Comparison of ENCODE assay signal across 8 mouse cellular contexts in genomic region chr11:109649206-109649605, GRCm38 (mm10). TPM values are rescaled to one million over a fixed set of nuclear protein-coding genes. Genes with fewer than 3 reads are reported as not detected.
DNase-seq lines count a peak whose midpoint lies in the region; ATAC-seq and TF ChIP-seq lines count a peak whose summit lies in the region.

Gene Prkar1a (plus strand): TSS chr11:109649405.

- no peaks in the 10 kb centered on the region for H3K36me3 ChIP-seq in lung, postnatal 0 days (ENCODE audit: insufficient read depth, low read length)
- peaks cover 8% of the 10 kb centered on the region for H3K36me3 ChIP-seq in liver, embryonic 14.5 days (replicated peaks; ENCODE audit: control insufficient read depth, insufficient read depth, low read depth)

- no peak for DNase-seq in lung, postnatal 0 days (ENCODE audit: low spot score)
- DNase-seq in lung, postnatal 10 days: no peak
- peak; percentile 71 for DNase-seq in cerebellum, adult 9-10 months
- DNase-seq in gastrocnemius, postnatal 25 days: no peak
- peak; percentile 50 for DNase-seq in induced T-regulatory cell, adult 2 months (ENCODE audit: low read depth)
- DNase-seq in liver, embryonic 14.5 days (ENCODE audit: low read depth in 3 of 3, low spot score in 3 of 3): no peak
- no peak for DNase-seq in spleen, postnatal 4 days (ENCODE audit: low spot score in 2 of 2)
- no peak for DNase-seq in ovary, postnatal 36 days (ENCODE audit: low spot score)

- 0 out of 2 replicates have a peak within 1 kb of the TSS, but pooled peaks have one; percentile 94 for H3K9ac ChIP-seq in lung, postnatal 0 days (replicated peaks; ENCODE audit: low read depth)
- H3K9ac ChIP-seq in liver, embryonic 14.5 days (replicated peaks): peak within 1 kb of the TSS; percentile 31; the same call in 1 of the 2 replicates

- H3K4me1 ChIP-seq in lung, postnatal 0 days (ENCODE audit: insufficient read depth, low read depth, low read length): peaks cover 20% of the 10 kb centered on the region; the same call in 1 of the 2 replicates
- H3K4me1 ChIP-seq in liver, embryonic 14.5 days (replicated peaks; ENCODE audit: control insufficient read depth in 2 of 2, insufficient read depth in 2 of 2, low read length in 1 of 2): peaks cover 20 to 21% of the 10 kb centered on the region in 2 experiments

- WGBS in lung, postnatal 0 days: 4% methylated on average over 8 of the region's 8 CpGs
- 5% methylated on average over 8 of the region's 8 CpGs for WGBS in liver, embryonic 14.5 days (ENCODE audit: insufficient replicate concordance)

- H3K9me3 ChIP-seq in lung, postnatal 0 days (ENCODE audit: low read length): no peaks in the 10 kb centered on the region
- H3K9me3 ChIP-seq in liver, embryonic 14.5 days (ENCODE audit: control insufficient read depth, low read length): no peaks in the 10 kb centered on the region

- no peak for ATAC-seq in lung, postnatal 0 days
- no peak for ATAC-seq in liver, embryonic 14.5 days (ENCODE audit: insufficient read depth)

- no peaks in the 10 kb centered on the region for H3K27me3 ChIP-seq in lung, postnatal 0 days (replicated peaks; ENCODE audit: insufficient read depth, low read length)
- H3K27me3 ChIP-seq in liver, embryonic 14.5 days (ENCODE audit: control insufficient read depth, insufficient read depth, low read length): peaks cover 3% of the 10 kb centered on the region; the same call in 1 of the 2 replicates

- no peak for TF ChIP-seq EP300 in lung, postnatal 0 days (IDR thresholded peaks at IDR 0.05)
- TF ChIP-seq EP300 in liver, embryonic 14.5 days (IDR thresholded peaks at IDR 0.05; ENCODE audit: low read depth): no peak

- no peak for TF ChIP-seq CTCF in lung, postnatal 0 days (IDR thresholded peaks at IDR 0.05)
- no peak for TF ChIP-seq CTCF in liver, embryonic 14.5 days (IDR thresholded peaks at IDR 0.05; ENCODE audit: low read depth)

- H3K27ac ChIP-seq in lung, postnatal 0 days (ENCODE audit: low read length): peak within 1 kb of the TSS; percentile 97
- no peak within 1 kb of the TSS for H3K27ac ChIP-seq in liver, embryonic 14.5 days

- peak within 1 kb of the TSS; percentile 86 for H3K4me2 ChIP-seq in lung, postnatal 0 days (replicated peaks; ENCODE audit: low read depth, low read length)
- peak within 1 kb of the TSS; percentile 95 for H3K4me2 ChIP-seq in liver, embryonic 14.5 days (ENCODE audit: low read depth)

- H3K4me3 ChIP-seq in lung, postnatal 0 days (ENCODE audit: low read depth, low read length): peak within 1 kb of the TSS; percentile 100
- H3K4me3 ChIP-seq in liver, embryonic 14.5 days (ENCODE audit: insufficient read depth in 1 of 2, low read depth in 2 of 2, low read length in 2 of 2): peak within 1 kb of the TSS; percentile 61 to 84

RNA-seq across cellular contexts. Expression of gene Prkar1a, which starts in this region (rescaled TPM):
- 305 TPM in 2 replicates for polyA plus RNA-seq in lung, postnatal 0 days (2015; fragmentation: Nextera tagmentation; extraction: Ambion mirVana)
- total RNA-seq in gastrocnemius, postnatal 25 days (2021): 100 to 1,000 TPM; 136 to 142 TPM
- polyA plus RNA-seq in liver, embryonic 14.5 days (2012; rRNA removed): 30.1 and 43.9 TPM in 2 replicates
- 115 and 128 TPM in 2 replicates for polyA plus RNA-seq in liver, embryonic 14.5 days (2014; fragmentation: Nextera tagmentation; extraction: Ambion mirVana)

Comparison
In these comparisons a context has a peak if more than half of its experiments do, and no peak if none do; other contexts are left out.
1. DNase-seq: peak in cerebellum, adult 9-10 months (single experiment) and induced T-regulatory cell, adult 2 months (single experiment); none in lung, postnatal 0 days (single experiment), lung, postnatal 10 days (single experiment), gastrocnemius, postnatal 25 days (single experiment), liver, embryonic 14.5 days (0 of 3), spleen, postnatal 4 days (0 of 2) and ovary, postnatal 36 days (single experiment).